Mouse (Mus musculus): ENCODE data around the gene Adamts4. TPM values are rescaled to one million over a fixed set of nuclear protein-coding genes. Genes with fewer than 3 reads are reported as not detected.

The Adamts4 gene
- polyA plus RNA-seq, 1 experiment from 2014 or later, result 14.3 TPM

DNA sequence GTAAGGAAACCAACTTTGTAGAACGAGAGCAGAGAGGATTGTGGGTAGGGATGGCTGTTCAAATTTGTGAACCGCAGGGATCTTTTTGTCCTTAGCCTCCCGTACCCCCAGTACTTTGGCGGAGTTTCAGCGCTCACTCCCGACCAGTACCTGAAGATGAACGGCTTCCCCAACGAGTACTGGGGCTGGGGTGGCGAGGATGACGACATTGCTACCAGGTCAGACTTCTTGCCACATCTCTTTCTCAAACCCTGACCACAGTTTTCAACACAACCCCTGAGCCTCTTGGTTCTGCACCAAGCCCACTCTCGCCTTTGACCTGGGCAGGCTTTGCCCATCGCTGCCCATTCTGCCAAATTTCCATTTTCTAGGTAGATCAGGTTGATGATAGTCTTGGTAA, 23.9 kb downstream of the Adamts4 start:
- WGBS, result 89% methylated on average over 12 of the region's 12 CpGs
- Histone ChIP-seq H3K27me3 (no peaks in the 10 kb centered on the region), H3K36me3 (peaks cover 74% of the 10 kb centered on the region)

DNA sequence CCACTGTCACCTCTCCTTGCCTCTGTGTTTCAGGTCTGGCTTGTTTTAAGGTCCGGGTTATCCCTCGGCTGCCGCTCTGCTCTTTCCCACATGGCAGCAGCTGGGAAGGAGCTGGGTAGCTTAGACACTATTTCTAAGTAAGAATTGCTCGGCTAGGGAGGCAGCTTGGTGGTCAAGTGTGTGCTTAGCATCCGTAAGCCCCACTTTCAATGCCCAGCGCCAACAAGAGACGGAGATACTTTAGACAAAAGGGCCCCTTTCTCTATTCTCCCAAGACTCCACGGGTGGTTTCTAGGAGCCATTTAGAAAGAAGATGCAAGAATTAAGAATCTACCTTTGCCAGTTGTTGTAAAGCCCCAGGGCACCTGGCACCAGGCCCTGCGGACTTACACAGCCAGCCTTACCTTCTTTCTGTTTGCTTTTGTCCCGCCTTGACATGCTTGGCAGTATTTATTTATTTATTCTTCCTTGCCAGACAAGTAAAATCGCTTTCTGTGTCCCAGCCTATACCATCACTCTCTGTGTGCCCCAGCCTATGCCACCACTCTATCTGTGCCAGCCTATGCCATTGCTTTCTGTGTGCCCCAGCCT, 25.0 kb downstream of the Adamts4 start:
- Histone ChIP-seq H3K9ac (0 out of 2 replicates have a peak overlapping the region, but pooled peaks have one; percentile 9), H3K4me1 (peaks cover 27% of the 10 kb centered on the region), H3K9me3 (no peaks in the 10 kb centered on the region), H3K27me3 (no peaks in the 10 kb centered on the region), H3K27ac (no peak overlapping the region), H3K4me2 (replicated peaks) (no peak overlapping the region), H3K36me3 (peaks cover 77% of the 10 kb centered on the region), H3K4me3 (no peak overlapping the region)
- no peak for ATAC-seq (ENCODE audit: low FRiP score, low read depth)
- 91% methylated on average over 11 of the region's 11 CpGs for WGBS

More for the DNA sequence above, 23.9 kb downstream of the Adamts4 start:
- H3K9me3 ChIP-seq, result no peaks in the 10 kb centered on the region
- no peak overlapping the region for H3K4me2 ChIP-seq (replicated peaks)
- no peak overlapping the region for H3K4me3 ChIP-seq
- ATAC-seq (ENCODE audit: low FRiP score, low read depth), result no peak
- no peak overlapping the region for H3K9ac ChIP-seq
- H3K4me1 ChIP-seq, result peaks cover 22% of the 10 kb centered on the region
- no peak overlapping the region for H3K27ac ChIP-seq

DNA sequence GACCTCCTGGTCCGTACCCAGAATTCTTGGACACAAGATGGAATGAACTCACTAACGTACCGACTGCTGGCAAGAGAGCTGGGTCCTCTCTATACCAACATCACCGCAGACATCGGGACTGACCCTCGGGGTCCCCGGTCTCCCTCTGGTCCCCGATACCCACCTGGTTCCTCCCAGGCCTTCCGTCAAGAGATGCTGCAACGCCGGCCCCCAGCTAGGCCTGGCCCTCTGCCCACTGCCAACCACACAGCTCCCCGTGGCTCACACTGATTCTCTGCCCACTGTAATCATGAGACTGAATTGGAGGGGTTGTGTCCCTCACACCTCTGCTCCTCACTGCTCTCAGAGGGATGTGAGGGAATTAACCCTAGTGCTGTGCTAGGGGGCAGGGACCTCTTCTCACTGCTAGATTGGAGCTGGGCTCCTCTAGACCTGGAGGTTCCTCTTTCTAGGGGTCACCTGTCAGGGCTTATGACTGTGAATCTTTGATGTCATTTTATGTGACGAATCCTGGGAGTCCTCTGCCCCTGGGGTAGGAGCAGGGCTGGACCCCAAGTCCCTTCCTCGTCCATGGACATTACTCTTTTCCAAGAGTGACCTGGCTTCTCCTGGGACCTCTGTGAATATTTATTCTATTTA, 26.0 kb downstream of the Adamts4 start:
- no peaks in the 10 kb centered on the region for H3K9me3 ChIP-seq
- H3K4me1 ChIP-seq, result peaks cover 22% of the 10 kb centered on the region
- H3K4me3 ChIP-seq, result no peak overlapping the region
- 93% methylated on average over 14 of the region's 14 CpGs for WGBS
- no peak overlapping the region for H3K27ac ChIP-seq
- peaks cover 77% of the 10 kb centered on the region for H3K36me3 ChIP-seq
- ATAC-seq (ENCODE audit: low FRiP score, low read depth), result no peak
- no peak overlapping the region for H3K9ac ChIP-seq
- H3K27me3 ChIP-seq, result no peaks in the 10 kb centered on the region
- no peak overlapping the region for H3K4me2 ChIP-seq (replicated peaks)

DNA sequence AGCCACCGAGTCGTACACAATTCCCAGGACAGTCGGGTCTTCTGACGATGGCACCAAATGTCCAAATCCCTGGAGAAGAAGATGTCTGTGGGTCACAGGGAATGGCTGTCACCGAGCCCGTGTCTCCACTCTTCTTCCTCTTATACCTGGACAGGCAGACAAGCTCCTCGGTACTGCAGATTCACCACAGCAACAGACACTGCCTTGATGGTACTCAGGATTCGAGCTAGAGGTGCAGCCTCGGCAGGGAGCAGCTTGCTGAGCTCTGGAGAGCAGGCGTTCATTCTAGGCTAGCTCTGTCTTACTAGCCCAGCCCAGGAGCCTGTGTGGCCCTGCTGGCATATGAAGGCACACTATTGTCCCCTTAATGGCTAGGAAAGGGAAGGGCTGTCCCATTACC, 27.5 kb downstream of the Adamts4 start:
- H3K27me3 ChIP-seq, result no peaks in the 10 kb centered on the region
- H3K4me1 ChIP-seq, result peaks cover 21% of the 10 kb centered on the region
- H3K9me3 ChIP-seq, result no peaks in the 10 kb centered on the region
- H3K9ac ChIP-seq, result no peak overlapping the region
- H3K4me2 ChIP-seq (replicated peaks), result no peak overlapping the region
- no peak overlapping the region for H3K4me3 ChIP-seq
- WGBS, result 81% methylated on average over 10 of the region's 10 CpGs
- peaks cover 75% of the 10 kb centered on the region for H3K36me3 ChIP-seq
- H3K27ac ChIP-seq, result no peak overlapping the region
- ATAC-seq (ENCODE audit: low FRiP score, low read depth), result no peak

DNA sequence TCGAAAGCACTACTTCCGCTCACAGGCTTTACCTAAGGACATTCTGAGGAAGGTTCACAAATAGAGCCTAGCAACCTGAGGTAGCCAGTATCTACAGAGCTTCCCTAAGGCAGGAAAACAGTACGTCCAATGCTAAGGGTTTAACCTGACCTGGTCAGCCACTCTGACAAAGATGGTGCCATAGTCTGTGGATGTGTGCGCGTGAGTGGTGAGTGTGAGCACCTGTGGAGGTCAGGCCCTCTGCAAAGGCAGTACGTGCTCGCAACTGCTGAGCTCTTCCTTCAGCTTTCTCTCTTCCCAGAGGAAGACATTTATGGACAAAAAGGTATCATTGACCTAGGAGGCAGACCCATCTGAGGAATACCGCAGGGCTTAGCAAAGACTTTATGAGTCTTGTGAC, 28.2 kb downstream of the Adamts4 start:
- Histone ChIP-seq H3K36me3 (peaks cover 74% of the 10 kb centered on the region), H3K4me2 (replicated peaks) (no peak overlapping the region)
- WGBS, result 91% methylated on average over 8 of the region's 8 CpGs

DNA sequence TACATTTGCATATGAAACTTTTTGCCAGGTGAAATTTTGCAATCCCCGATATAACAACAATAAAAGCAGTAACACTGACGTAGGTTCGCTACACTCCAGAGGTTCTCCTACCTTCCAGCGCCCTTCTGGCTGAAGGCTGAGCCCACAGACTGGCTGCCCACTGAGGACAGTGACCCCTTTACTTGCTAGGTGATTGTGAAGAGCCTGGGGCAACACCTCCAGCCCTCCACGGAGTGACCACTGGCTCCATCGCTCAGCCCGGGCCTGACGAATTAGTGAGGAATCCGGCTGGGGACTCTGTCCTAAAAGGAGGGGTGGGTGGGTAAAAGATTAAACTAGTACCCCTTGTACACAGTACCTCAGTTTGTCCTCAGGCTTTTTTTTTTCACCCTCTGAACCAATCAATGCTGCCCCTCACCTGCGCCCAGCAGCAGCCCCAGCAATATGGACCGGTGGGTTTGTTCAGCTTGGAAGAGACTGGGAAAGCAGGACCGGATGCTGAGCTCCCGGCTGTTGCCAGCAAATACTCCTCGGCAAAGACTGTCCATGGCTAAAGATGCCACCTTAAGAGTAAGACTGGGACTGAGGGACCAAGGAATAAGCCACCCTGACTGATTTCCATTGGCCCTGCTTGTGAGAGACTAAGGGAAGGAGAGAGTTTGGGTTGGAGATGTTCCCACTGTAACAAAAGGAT, 28.9 kb downstream of the Adamts4 start:
- H3K27ac ChIP-seq, result no peak overlapping the region
- 85% methylated on average over 14 of the region's 14 CpGs for WGBS
- peaks cover 74% of the 10 kb centered on the region for H3K36me3 ChIP-seq
- peak overlapping the region; percentile 86 for H3K9ac ChIP-seq
- H3K9me3 ChIP-seq, result no peaks in the 10 kb centered on the region
- H3K4me1 ChIP-seq, result peaks cover 21% of the 10 kb centered on the region
- H3K4me3 ChIP-seq, result peak overlapping the region; percentile 73
- ATAC-seq (ENCODE audit: low FRiP score, low read depth), result no peak
- peak overlapping the region; percentile 95 for H3K4me2 ChIP-seq (replicated peaks)
- H3K27me3 ChIP-seq, result no peaks in the 10 kb centered on the region

More for the DNA sequence above, 28.2 kb downstream of the Adamts4 start:
- Histone ChIP-seq H3K27me3 (no peaks in the 10 kb centered on the region), H3K4me1 (peaks cover 21% of the 10 kb centered on the region), H3K9me3 (no peaks in the 10 kb centered on the region), H3K9ac (no peak overlapping the region; the same call in 1 of the 2 replicates), H3K4me3 (no peak overlapping the region), H3K27ac (no peak overlapping the region)
- ATAC-seq (ENCODE audit: low FRiP score, low read depth), result no peak

DNA sequence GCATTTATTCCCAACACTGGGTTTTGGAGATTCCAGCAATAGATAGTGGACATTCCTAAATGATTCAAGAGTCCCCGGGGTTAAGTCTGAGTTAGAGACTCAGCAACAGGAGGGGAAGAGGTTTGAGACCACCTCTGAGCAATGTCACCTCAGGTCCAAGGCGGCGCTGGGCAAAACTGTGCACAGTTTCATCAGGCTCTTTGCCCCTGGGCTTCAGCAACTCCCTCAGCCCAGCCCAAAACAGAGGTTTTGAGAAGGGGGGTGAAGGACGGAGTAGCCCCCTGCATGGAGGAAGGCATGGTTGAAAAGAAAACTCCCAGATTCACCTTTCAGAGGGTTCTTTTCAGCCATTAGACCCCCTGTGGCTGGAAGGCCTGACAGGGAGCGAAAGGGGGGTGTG, 29.5 kb downstream of the Adamts4 start:
- WGBS, result 58% methylated on average over 5 of the region's 5 CpGs
- peak overlapping the region; percentile 95 for H3K4me2 ChIP-seq (replicated peaks)

DNA sequence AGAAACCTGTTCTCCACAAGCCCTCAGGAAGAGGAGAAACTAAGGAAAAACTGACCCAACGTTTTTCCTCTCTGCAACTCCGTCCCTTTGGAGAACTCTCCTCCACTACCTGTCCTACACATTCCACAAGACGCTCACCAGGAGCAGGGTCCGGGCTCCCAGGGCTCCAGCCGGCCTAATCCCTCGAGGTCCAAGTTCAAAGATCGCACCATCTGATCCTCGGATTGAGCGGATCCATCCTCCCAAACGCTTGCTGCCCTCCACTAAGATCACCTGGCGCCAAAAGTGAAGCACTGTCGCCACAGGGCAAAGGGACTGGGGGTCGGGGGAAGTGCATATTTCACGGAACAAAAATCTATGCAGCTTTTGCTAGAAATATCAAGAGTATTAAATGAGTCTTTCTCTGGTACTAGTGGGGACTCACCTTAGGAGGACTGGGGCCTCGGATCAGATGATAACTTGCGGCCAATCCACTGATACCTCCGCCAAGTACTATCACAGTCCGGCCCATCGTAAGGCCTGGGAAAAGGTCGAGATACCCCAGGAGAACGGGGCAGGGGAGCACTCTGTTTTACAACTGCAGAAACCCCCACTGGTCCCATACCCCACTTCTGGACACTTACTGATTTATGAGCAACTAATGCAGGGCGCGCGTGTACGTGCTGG, 30.2 kb downstream of the Adamts4 start:
- 0 out of 2 replicates have a peak overlapping the region, but pooled peaks have one; percentile 7 for H3K27ac ChIP-seq
- H3K9ac ChIP-seq, result peak overlapping the region; percentile 86
- ATAC-seq (ENCODE audit: low FRiP score, low read depth), result no peak
- H3K27me3 ChIP-seq, result no peaks in the 10 kb centered on the region
- H3K36me3 ChIP-seq, result peaks cover 74% of the 10 kb centered on the region
- peak overlapping the region; percentile 95 for H3K4me2 ChIP-seq (replicated peaks)
- WGBS, result under 1% methylated on average over 25 of the region's 25 CpGs
- H3K9me3 ChIP-seq, result no peaks in the 10 kb centered on the region
- H3K4me3 ChIP-seq, result peak overlapping the region; percentile 73
- H3K4me1 ChIP-seq, result peaks cover 23% of the 10 kb centered on the region

More for the DNA sequence above, 29.5 kb downstream of the Adamts4 start:
- peaks cover 21% of the 10 kb centered on the region for H3K4me1 ChIP-seq
- peaks cover 74% of the 10 kb centered on the region for H3K36me3 ChIP-seq
- H3K9me3 ChIP-seq, result no peaks in the 10 kb centered on the region
- no peak overlapping the region for H3K27ac ChIP-seq
- ATAC-seq (ENCODE audit: low FRiP score, low read depth), result no peak
- H3K4me3 ChIP-seq, result peak overlapping the region; percentile 73
- no peaks in the 10 kb centered on the region for H3K27me3 ChIP-seq
- H3K9ac ChIP-seq, result peak overlapping the region; percentile 86

DNA sequence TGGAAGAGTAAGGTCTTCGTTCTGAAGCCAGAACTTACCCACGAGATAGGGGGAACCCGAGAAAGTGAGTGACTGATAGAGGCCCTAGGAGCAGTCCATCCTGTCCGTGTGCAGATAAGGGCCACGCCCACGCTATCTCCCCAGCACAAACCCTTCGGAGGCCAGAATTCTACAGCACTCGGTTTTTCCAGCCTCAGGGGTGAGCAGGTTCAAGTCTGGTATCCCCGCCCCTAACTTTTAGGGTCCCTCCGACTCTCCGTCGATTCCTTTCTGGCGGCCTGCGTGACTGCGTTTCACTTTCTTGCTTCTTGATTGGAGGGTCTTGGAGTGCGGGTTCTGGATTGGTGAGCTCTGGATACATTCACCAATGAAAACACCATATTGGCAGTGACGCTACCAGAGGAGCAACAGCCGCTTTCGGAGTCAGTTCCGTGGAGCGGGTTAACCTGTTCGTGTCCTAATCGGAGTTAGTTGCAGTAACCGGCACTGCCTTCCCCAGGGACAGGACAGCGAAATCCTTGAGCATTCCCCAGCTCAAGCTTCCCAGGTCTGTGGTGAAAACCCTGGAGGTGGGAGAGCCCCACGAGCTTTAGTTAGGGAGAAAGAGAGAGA, 30.8 kb downstream of the Adamts4 start, which contains the start of gene Ppox:
Gene Ppox, minus strand, starts transcription at position 271 of the 612 bp plus-strand sequence.
- Histone ChIP-seq H3K4me1 (peaks cover 29% of the 10 kb centered on the region), H3K4me2 (replicated peaks) (peak within 1 kb of the TSS; percentile 95), H3K9me3 (no peaks in the 10 kb centered on the region), H3K27me3 (no peaks in the 10 kb centered on the region), H3K9ac (peak within 1 kb of the TSS; percentile 86), H3K36me3 (peaks cover 74% of the 10 kb centered on the region), H3K4me3 (peak within 1 kb of the TSS; percentile 73), H3K27ac (peak within 1 kb of the TSS; percentile 72)
- under 1% methylated on average over 26 of the region's 26 CpGs for WGBS
- peak; percentile 97 for ATAC-seq (ENCODE audit: low FRiP score, low read depth)

DNA sequence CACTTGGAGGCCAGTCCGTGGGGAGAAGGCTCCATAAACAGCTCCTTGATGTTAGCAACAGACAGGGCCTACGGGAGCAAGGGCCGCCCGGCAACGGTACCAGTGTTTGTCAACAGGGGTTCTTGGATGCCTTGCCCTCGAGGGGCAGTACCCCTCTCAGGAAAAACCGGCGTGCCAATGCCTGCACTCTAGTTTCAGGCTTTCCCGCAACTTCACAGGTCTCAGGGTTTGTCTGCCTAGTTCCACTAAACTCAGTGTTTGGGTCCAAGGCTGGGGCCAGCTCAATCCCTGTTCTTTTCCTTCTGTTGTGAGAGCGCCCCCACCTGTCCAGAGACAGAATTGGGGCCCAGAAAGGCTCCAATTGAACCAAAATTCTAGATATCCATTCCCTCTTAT, 31.3 kb downstream of the Adamts4 start:
- Histone ChIP-seq H3K27ac (peak overlapping the region; percentile 72), H3K27me3 (no peaks in the 10 kb centered on the region), H3K9ac (peak overlapping the region; percentile 64), H3K36me3 (peaks cover 74% of the 10 kb centered on the region), H3K4me1 (peaks cover 34% of the 10 kb centered on the region), H3K4me3 (peak overlapping the region; percentile 73), H3K4me2 (replicated peaks) (peak overlapping the region; percentile 95), H3K9me3 (no peaks in the 10 kb centered on the region)
- under 1% methylated on average over 10 of the region's 10 CpGs for WGBS
- ATAC-seq (ENCODE audit: low FRiP score, low read depth), result peak; percentile 22

DNA sequence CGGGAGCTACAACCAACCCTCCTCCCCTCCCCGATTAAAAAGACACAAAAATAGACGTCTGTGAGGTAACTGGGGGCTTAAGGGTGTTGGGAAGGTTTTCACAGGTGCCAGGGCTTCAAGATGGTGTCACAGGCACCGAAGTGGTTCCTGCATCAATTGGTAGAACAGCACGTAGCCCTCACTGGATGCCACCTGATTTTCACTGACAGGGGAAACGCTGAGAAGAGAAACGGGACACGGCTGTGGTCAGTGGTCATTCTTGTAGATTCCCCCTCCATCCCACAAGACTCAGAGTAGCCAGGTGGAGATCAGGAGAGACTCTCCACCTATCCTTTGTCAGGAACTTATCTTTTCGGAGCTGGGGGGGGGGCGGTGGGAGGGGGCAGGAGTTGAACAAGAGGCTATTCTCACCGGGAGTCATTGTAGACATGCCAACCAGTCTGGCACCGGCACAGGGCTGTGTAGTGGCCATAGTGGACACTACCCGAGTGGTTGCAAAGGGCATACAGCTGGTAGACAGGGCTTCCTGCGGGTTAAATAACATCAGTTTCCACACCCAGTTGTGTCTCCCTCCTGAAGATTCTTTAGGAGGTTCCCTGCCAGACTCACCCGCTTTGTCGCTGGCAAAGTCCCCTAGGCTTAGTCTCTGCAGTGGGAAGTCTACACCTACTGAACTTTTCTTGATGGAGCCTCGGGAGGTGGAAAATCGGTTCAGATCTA, 32.0 kb downstream of the Adamts4 start:
- Histone ChIP-seq H3K27me3 (no peaks in the 10 kb centered on the region), H3K4me3 (peak overlapping the region; percentile 73), H3K27ac (no peak overlapping the region), H3K9ac (peak overlapping the region; percentile 64; the same call in 1 of the 2 replicates), H3K4me1 (peaks cover 41% of the 10 kb centered on the region), H3K36me3 (peaks cover 66% of the 10 kb centered on the region), H3K9me3 (no peaks in the 10 kb centered on the region), H3K4me2 (replicated peaks) (peak overlapping the region; percentile 95)
- WGBS, result 81% methylated on average over 18 of the region's 18 CpGs
- no peak for ATAC-seq (ENCODE audit: low FRiP score, low read depth)
